Mouse (Mus musculus) ES-E14 (cell line): ENCODE results near the gene Nsmce3.

Source experiments
- CHD2 ChIP-seq: IDR thresholded peaks from 2 replicates; pipeline ENCODE4 v1.6.1; 2014; ENCODE audit warnings: mild to moderate bottlenecking, low read depth, low read length, inconsistent platforms
- ZC3H11A ChIP-seq: IDR thresholded peaks from 2 replicates; pipeline ENCODE4 v1.6.1; 2012; ENCODE audit warnings: low read depth, mild to moderate bottlenecking, inconsistent platforms, low read length, borderline replicate concordance
- ZNF384 ChIP-seq: IDR thresholded peaks from 2 replicates; pipeline ENCODE4 v1.6.1; 2012; ENCODE audit warnings: low read depth, low read length, inconsistent platforms

DNA sequence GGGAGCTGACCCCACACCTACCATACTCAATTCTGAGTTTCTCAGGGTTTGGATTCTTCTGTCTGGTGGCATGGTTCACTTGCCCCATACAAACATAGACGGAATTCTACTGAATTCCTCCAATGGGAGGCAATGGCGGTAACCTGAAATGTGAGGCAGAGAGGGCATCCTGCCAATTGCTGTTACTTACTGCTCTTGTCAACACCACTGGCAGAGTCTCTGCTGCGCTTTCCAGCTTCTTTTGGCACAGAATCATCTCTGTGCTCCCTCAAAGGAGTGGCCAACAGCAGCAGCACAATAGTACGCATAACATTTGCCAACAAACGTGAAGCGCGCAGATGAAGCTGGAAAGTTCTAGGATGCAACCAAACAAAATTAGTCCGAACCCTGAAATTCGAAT is 17.1 kb upstream of the Nsmce3 start:
- no peak for TF ChIP-seq CHD2
- TF ChIP-seq ZC3H11A: no peak
- no peak for TF ChIP-seq ZNF384
